Mouse (Mus musculus): ENCODE measurements at regions not wholly inside any gene's neighbourhood (a gene's known extent, or its start where the extent isn't known, plus 50 kb on each side); places are given as distances from the start of the nearest gene placed in this dataset.

DNA sequence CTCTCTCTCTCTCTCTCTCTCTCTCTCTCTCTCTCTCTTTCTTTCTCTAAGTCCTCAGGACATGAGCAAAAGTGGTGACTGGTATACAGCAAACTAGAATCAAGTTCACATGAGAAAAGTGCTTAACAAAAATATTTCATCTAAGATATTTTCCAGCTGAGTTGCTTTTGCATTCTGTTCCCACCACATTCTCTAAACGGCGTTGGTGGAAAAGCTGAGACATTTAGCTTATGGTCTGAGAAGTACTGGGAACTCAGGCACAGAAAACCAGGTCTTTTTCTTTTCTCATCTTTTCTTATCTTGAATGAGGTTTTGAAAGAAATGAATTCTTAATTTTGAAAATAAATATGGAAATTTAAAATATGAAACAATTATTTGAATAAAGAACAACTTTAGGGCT lies 182.6 kb downstream of the Cetn3 start:
- no peak overlapping the region for H3K4me2 ChIP-seq
- H3K4me1 ChIP-seq, result no peaks in the 10 kb centered on the region
- no peaks in the 10 kb centered on the region for H3K9me3 ChIP-seq
- H3K4me3 ChIP-seq (replicated peaks), result no peak overlapping the region
- ATAC-seq (ENCODE audit: insufficient read depth, low FRiP score, low read depth), result no peak
- no peaks in the 10 kb centered on the region for H3K36me3 ChIP-seq
- no peak overlapping the region for H3K9ac ChIP-seq
- no peak overlapping the region for H3K27ac ChIP-seq
- 78% methylated on average over 2 of the region's 2 CpGs for WGBS
- no peaks in the 10 kb centered on the region for H3K27me3 ChIP-seq (replicated peaks)

GRCm38 (mm10) chr13:81975878-81976277 lies 193.0 kb downstream of the Cetn3 start:
- Histone ChIP-seq H3K27ac (no peak overlapping the region), H3K9me3 (no peaks in the 10 kb centered on the region), H3K4me2 (no peak overlapping the region), H3K27me3 (replicated peaks) (no peaks in the 10 kb centered on the region), H3K36me3 (no peaks in the 10 kb centered on the region), H3K9ac (no peak overlapping the region), H3K4me3 (replicated peaks) (no peak overlapping the region), H3K4me1 (no peaks in the 10 kb centered on the region)
- ATAC-seq (ENCODE audit: insufficient read depth, low FRiP score, low read depth), result no peak
- 60% methylated on average over 2 of the region's 2 CpGs for WGBS

- WGBS, result 72% methylated on average over 6 of the region's 6 CpGs
- ATAC-seq (ENCODE audit: insufficient read depth, low FRiP score, low read depth), result no peak
Observed at GRCm38 (mm10) chr13:81978003-81978402, 195.1 kb downstream of the Cetn3 start.

DNA sequence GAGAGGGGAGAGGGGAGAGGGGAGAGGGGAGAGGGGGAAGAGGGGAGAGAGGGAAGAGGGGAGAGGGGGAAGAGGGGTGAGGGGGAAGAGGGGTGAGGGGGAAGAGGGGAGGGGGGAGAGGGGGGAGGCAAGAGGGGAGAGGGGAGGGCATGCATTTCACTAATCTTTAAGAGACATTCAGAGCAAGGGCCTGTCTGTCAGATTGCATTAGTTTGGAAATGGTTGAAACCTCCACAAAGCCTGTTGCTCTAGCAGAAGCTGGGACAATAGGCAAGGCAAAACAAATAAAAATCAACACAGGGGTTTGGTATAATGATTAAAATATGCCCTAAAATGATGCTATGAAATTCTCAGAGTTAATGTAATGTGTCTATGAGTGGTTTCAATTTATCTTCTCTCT lies 196.4 kb downstream of the Cetn3 start:
- H3K4me2 ChIP-seq, result no peak overlapping the region

More at GRCm38 (mm10) chr13:81978003-81978402, 195.1 kb downstream of the Cetn3 start:
- Histone ChIP-seq H3K4me2 (no peak overlapping the region), H3K27ac (no peak overlapping the region), H3K9me3 (no peaks in the 10 kb centered on the region), H3K27me3 (replicated peaks) (no peaks in the 10 kb centered on the region), H3K9ac (no peak overlapping the region), H3K4me1 (no peaks in the 10 kb centered on the region), H3K4me3 (replicated peaks) (no peak overlapping the region), H3K36me3 (no peaks in the 10 kb centered on the region)

GRCm38 (mm10) chr13:81980094-81980493 lies 197.2 kb downstream of the Cetn3 start:
- ATAC-seq (ENCODE audit: insufficient read depth, low FRiP score, low read depth), result no peak
- Histone ChIP-seq H3K4me2 (no peak overlapping the region), H3K4me1 (no peaks in the 10 kb centered on the region), H3K9me3 (no peaks in the 10 kb centered on the region), H3K27ac (no peak overlapping the region), H3K9ac (no peak overlapping the region), H3K27me3 (replicated peaks) (no peaks in the 10 kb centered on the region), H3K4me3 (replicated peaks) (no peak overlapping the region), H3K36me3 (no peaks in the 10 kb centered on the region)
- 66% methylated on average over 5 of the region's 5 CpGs for WGBS

More for the DNA sequence above, 196.4 kb downstream of the Cetn3 start:
- Histone ChIP-seq H3K36me3 (no peaks in the 10 kb centered on the region), H3K9me3 (no peaks in the 10 kb centered on the region), H3K4me1 (no peaks in the 10 kb centered on the region), H3K27me3 (replicated peaks) (no peaks in the 10 kb centered on the region), H3K4me3 (replicated peaks) (no peak overlapping the region), H3K27ac (no peak overlapping the region), H3K9ac (no peak overlapping the region)
- no peak for ATAC-seq (ENCODE audit: insufficient read depth, low FRiP score, low read depth)

GRCm38 (mm10) chr13:81982491-81982890 lies 199.6 kb downstream of the Cetn3 start:
- Histone ChIP-seq H3K36me3 (no peaks in the 10 kb centered on the region), H3K4me3 (replicated peaks) (no peak overlapping the region), H3K27ac (no peak overlapping the region), H3K4me2 (no peak overlapping the region), H3K9me3 (no peaks in the 10 kb centered on the region), H3K27me3 (replicated peaks) (no peaks in the 10 kb centered on the region), H3K9ac (no peak overlapping the region), H3K4me1 (no peaks in the 10 kb centered on the region)
- no peak for ATAC-seq (ENCODE audit: insufficient read depth, low FRiP score, low read depth)
- 33% methylated on average over 2 of the region's 2 CpGs for WGBS

DNA sequence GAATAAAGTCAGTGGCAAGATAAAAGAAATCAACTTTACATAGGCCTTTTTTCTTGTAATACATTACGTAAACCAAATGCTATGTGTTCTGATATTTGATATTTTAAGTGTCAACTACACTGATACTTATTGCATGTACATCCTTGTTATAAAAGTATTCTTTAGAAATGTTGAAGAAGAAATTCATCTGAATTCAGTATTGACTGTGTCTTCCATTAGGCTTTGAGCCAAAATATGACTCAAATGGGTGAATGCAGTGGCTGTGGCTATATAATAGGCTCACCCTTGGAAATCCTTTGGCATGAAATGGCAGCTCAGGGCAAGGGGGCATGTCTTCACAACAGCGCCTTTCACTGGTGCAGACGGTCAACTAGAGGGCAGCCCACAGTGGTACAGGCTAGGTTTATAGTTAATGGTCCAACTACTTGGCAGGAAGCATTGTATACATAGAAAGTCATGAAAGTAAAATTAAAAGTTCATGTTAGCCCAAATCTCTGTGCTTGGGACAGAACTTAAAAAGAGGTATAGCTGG lies 217.9 kb downstream of the Cetn3 start:
- H3K4me2 ChIP-seq, result no peak overlapping the region
- no peak overlapping the region for H3K27ac ChIP-seq
- H3K36me3 ChIP-seq, result no peaks in the 10 kb centered on the region
- no peaks in the 10 kb centered on the region for H3K9me3 ChIP-seq
- H3K27me3 ChIP-seq (replicated peaks), result no peaks in the 10 kb centered on the region
- peak; percentile 56; the same call in 1 of the 2 replicates for ATAC-seq (ENCODE audit: insufficient read depth, low FRiP score, low read depth)
- H3K4me3 ChIP-seq (replicated peaks), result no peak overlapping the region
- H3K4me1 ChIP-seq, result no peaks in the 10 kb centered on the region
- H3K9ac ChIP-seq, result no peak overlapping the region
- WGBS, result 74% methylated on average over 3 of the region's 3 CpGs

GRCm38 (mm10) chr13:82005929-82006726 lies 223.3 kb downstream of the Cetn3 start:
- H3K9me3 ChIP-seq, result no peaks in the 10 kb centered on the region
- WGBS, result 70% methylated on average over 7 of the region's 7 CpGs

GRCm38 (mm10) chr13:82007222-82007621 lies 224.3 kb downstream of the Cetn3 start:
- no peak for ATAC-seq (ENCODE audit: insufficient read depth, low FRiP score, low read depth)
- no peak overlapping the region for H3K27ac ChIP-seq
- no peaks in the 10 kb centered on the region for H3K4me1 ChIP-seq
- H3K4me2 ChIP-seq, result no peak overlapping the region
- H3K9me3 ChIP-seq, result no peaks in the 10 kb centered on the region
- H3K36me3 ChIP-seq, result no peaks in the 10 kb centered on the region
- H3K4me3 ChIP-seq (replicated peaks), result no peak overlapping the region
- H3K9ac ChIP-seq, result no peak overlapping the region
- no peaks in the 10 kb centered on the region for H3K27me3 ChIP-seq (replicated peaks)

More at GRCm38 (mm10) chr13:82005929-82006726, 223.3 kb downstream of the Cetn3 start:
- H3K4me1 ChIP-seq, result no peaks in the 10 kb centered on the region
- H3K4me2 ChIP-seq, result no peak overlapping the region
- H3K36me3 ChIP-seq, result no peaks in the 10 kb centered on the region
- no peak for ATAC-seq (ENCODE audit: insufficient read depth, low FRiP score, low read depth)
- H3K27ac ChIP-seq, result no peak overlapping the region
- no peak overlapping the region for H3K4me3 ChIP-seq (replicated peaks)
- no peak overlapping the region for H3K9ac ChIP-seq
- H3K27me3 ChIP-seq (replicated peaks), result no peaks in the 10 kb centered on the region

DNA sequence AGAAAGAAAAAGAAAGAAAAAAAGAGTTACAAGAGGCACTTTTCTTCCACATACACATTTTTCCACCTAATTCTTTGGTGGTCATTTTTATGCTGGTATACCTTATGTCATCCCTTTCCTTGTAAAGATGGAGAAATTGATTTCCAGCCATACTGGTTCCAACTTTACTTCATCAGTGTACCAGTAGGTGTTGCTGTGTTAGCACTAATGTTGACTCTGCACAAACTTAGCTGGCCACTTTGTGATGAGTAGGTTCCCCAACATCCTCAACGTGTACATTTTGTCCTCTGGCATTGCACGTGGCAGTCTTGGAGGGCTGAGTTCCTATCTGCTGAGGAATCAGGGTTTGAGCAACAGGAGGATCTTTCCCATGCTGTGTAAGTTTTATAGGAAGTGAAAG lies 256.7 kb downstream of the Cetn3 start:
- no peaks in the 10 kb centered on the region for H3K4me1 ChIP-seq
- no peak overlapping the region for H3K4me2 ChIP-seq
- no peaks in the 10 kb centered on the region for H3K27me3 ChIP-seq (replicated peaks)
- no peak for ATAC-seq (ENCODE audit: insufficient read depth, low FRiP score, low read depth)
- no peak overlapping the region for H3K4me3 ChIP-seq (replicated peaks)
- WGBS, result 39% methylated on average over 2 of the region's 2 CpGs
- no peaks in the 10 kb centered on the region for H3K36me3 ChIP-seq
- no peak overlapping the region for H3K27ac ChIP-seq
- H3K9me3 ChIP-seq, result no peaks in the 10 kb centered on the region
- no peak overlapping the region for H3K9ac ChIP-seq

DNA sequence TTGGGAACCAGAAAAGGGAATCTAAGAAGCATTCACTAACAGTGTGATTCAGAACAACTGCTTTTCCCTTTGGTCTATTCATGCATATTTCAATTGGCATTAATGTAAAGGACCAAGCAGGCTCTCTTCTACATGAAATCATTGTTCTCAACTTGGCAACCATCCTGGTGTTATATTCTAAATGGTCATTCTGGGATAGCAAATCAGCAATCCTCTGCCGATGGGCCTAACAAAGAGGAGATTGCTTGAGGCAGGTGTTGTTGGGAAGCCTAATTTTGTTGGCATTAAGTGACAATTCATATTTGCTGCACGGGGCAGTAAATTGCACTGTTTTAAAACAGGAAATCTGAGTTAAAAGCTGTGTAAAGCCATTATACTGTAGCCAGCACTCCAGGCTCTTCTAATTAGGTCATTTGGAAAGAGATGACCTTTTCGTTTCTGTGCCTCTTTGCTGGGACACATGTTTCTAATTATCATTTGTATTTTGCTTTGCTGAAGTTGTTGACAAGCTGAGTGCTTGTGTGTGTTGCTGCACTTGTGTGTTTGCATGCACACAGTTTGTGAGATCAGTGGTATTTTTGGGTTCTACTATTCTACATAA lies 275.4 kb downstream of the Cetn3 start:
- WGBS, result 56% methylated on average over 3 of the region's 3 CpGs
- no peak for ATAC-seq (ENCODE audit: insufficient read depth, low FRiP score, low read depth)

DNA sequence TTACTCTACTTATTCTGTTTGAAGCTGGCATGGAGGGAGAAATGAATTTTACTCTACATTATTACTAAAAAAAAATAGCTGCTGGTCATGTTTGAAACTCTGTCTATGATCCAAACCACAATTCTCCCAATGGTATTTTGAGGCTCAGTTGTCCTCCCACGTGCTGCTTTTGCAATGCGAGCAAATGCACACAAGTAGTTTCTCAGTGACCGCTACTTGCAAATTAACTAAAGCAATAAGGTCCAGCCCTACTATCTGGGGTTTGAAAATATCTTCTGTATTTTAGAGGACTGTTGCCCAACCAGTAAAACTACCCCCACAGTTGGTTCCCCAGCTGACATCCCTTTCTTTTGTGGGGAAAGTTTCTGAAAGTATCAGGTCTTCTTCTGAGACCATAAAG lies 276.0 kb downstream of the Cetn3 start:
- H3K4me2 ChIP-seq, result no peak overlapping the region
- WGBS, result 65% methylated on average over 3 of the region's 3 CpGs

More for the DNA sequence above, 275.4 kb downstream of the Cetn3 start:
- Histone ChIP-seq H3K9ac (no peak overlapping the region), H3K27me3 (replicated peaks) (no peaks in the 10 kb centered on the region), H3K9me3 (no peaks in the 10 kb centered on the region), H3K4me2 (no peak overlapping the region), H3K27ac (no peak overlapping the region), H3K4me3 (replicated peaks) (no peak overlapping the region), H3K4me1 (no peaks in the 10 kb centered on the region), H3K36me3 (no peaks in the 10 kb centered on the region)

More for the DNA sequence above, 276.0 kb downstream of the Cetn3 start:
- no peak overlapping the region for H3K9ac ChIP-seq
- no peak overlapping the region for H3K27ac ChIP-seq
- H3K9me3 ChIP-seq, result no peaks in the 10 kb centered on the region
- no peaks in the 10 kb centered on the region for H3K27me3 ChIP-seq (replicated peaks)
- no peaks in the 10 kb centered on the region for H3K36me3 ChIP-seq
- no peaks in the 10 kb centered on the region for H3K4me1 ChIP-seq
- H3K4me3 ChIP-seq (replicated peaks), result no peak overlapping the region
- no peak for ATAC-seq (ENCODE audit: insufficient read depth, low FRiP score, low read depth)
